Mouse (Mus musculus) heart, adult 2 months (tissue): ENCODE measurements around the gene Pheta2. TPM values are rescaled to one million over a fixed set of nuclear protein-coding genes. Genes with fewer than 3 reads are reported as not detected.

Experiments
- DNase-seq, 2 experiments: peaks; one replicate each; pipeline ENCODE4 v3.0.0; 2021
- H3K27ac ChIP-seq: fragments of 200-600 bp; 2 replicates; pipeline ENCODE4 v1.8.1; 2022
- H3K27me3 ChIP-seq: fragments of 200-500 bp; 2 replicates; pipeline ENCODE4 v1.6.1; 2012; ENCODE audit warnings: mild to moderate bottlenecking, low read length, inconsistent platforms, mixed read lengths; ENCODE audit not compliant: control insufficient read depth, insufficient read depth
- H3K36me3 ChIP-seq: fragments of 200-500 bp; 2 replicates; pipeline ENCODE4 v1.6.1; 2012; ENCODE audit warnings: low read length, inconsistent platforms; ENCODE audit not compliant: control insufficient read depth, insufficient read depth
- H3K4me1 ChIP-seq: fragments of 200-500 bp; 2 replicates; pipeline ENCODE4 v1.6.1; 2011; ENCODE audit warnings: low read length; ENCODE audit not compliant: control insufficient read depth, insufficient read depth
- H3K4me3 ChIP-seq: fragments of 200-600 bp; 2 replicates; pipeline ENCODE4 v1.8.1; 2022
- H3K79me2 ChIP-seq: fragments of 200-500 bp; replicated peaks from 2 replicates; pipeline ENCODE4 v1.6.1; 2012; ENCODE audit warnings: mild to moderate bottlenecking, inconsistent platforms, low read length, moderate library complexity, mixed read lengths; ENCODE audit not compliant: control insufficient read depth, insufficient read depth
- H3K9ac ChIP-seq: fragments of 200-500 bp; 2 replicates; pipeline ENCODE4 v1.6.1; 2012; ENCODE audit warnings: low read depth, mild to moderate bottlenecking, control low read depth, inconsistent platforms, low read length, mixed read lengths
- CTCF ChIP-seq: fragments of 200-600 bp; IDR thresholded peaks from 2 replicates; pipeline ENCODE4 v1.8.1; 2022; ENCODE audit warnings: antibody characterized with exemption, mild to moderate bottlenecking, moderate library complexity
- EP300 ChIP-seq: fragments of 200-500 bp; IDR thresholded peaks from 2 replicates; pipeline ENCODE4 v1.6.1; 2011; ENCODE audit warnings: low read depth, low read length, control low read depth; ENCODE audit not compliant: insufficient read depth
- POLR2A ChIP-seq: fragments of 200-500 bp; IDR thresholded peaks from 2 replicates; pipeline ENCODE4 v1.6.1; 2011; ENCODE audit warnings: mild to moderate bottlenecking, low read depth, low read length, control low read depth; ENCODE audit not compliant: insufficient read depth
- WGBS: fragments of 180-500 bp; shearing (Covaris S2); methylation state at CpG from one replicate; pipeline ENCODE4 v1.1.7; 2018; 5-methylcytosine and 5-hydroxymethylcytosine counted together
- intact Hi-C: fragments of 180-260 bp; cut with DNase I; formaldehyde crosslinking; loops from one replicate; pipeline ENCODE4 v1.15.1; 2025
- polyA plus RNA-seq: library from polyadenylated mRNA; depleted of rRNA; stranded (reverse); fragments of >200 nt; gene quantifications from 2 replicates; pipeline ENCODE4 v1.2.3, GENCODE M21; 2012
- total RNA-seq, 2 experiments: library from RNA; stranded (reverse); gene quantifications; 2 replicates each; pipeline ENCODE4 v1.2.3; 2021

The Pheta2 gene
- total and polyA plus RNA-seq, 3 experiments, result 0.70 to 1.2 (median 0.76) TPM

DNA sequence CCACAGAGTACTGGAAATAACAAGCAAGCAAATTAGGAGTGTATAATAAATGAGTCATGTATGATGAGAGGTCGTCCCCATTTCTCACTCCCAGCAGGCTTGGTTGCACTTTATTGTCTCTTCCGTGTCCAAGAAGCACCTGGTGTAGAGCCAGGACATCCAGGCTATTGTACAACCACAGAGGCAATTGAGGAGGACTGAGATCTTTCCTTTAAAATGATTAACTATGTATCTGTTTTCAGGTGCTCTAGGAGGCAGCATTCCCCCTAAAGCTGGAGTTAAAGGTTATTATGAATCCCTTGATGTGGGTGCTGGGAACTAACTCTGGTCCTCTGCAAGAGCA lies 10.2 kb downstream of the Pheta2 start:
- Histone ChIP-seq H3K4me1 (peaks cover 19% of the 10 kb centered on the region), H3K9ac (no peak overlapping the region)
- TF ChIP-seq CTCF (no peak), POLR2A (no peak), EP300 (no peak)

DNA sequence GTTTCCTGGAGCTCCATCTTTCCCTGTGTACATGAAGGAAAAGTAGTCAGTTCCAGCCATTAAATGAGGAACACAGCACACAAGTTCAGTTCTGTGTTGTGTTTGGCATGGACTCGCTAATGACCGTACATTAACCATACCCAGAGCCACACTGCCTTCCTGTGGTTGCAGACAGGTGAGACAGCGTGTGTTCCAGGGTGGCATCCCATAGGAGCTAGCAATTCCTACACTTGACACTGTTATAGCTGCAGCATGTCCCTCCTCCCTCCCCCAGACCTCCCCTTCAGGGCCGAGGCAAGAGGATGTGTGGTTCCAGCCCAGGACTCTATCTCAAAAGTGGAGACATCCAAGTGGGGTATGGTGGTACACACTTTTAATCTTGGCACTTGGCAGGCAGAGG lies 11.6 kb downstream of the Pheta2 start:
- no peak overlapping the region for H3K27ac ChIP-seq
- peaks cover 20% of the 10 kb centered on the region for H3K4me1 ChIP-seq
- TF ChIP-seq POLR2A (0 out of 2 replicates have a peak, but pooled peaks have one; percentile 30), CTCF (no peak), EP300 (no peak)
- DNase-seq, result no peak
- no peak overlapping the region for H3K4me3 ChIP-seq
- H3K79me2 ChIP-seq, result peaks cover 8% of the 10 kb centered on the region
- H3K36me3 ChIP-seq, result peaks cover 7% of the 10 kb centered on the region
- H3K9ac ChIP-seq, result no peak overlapping the region
- H3K27me3 ChIP-seq, result no peaks in the 10 kb centered on the region
- 77% methylated on average over 4 of the region's 4 CpGs for WGBS
- intact Hi-C loops, result no loop called here

More for the DNA sequence above, 10.2 kb downstream of the Pheta2 start:
- Histone ChIP-seq H3K27ac (no peak overlapping the region), H3K79me2 (peaks cover 8% of the 10 kb centered on the region), H3K27me3 (no peaks in the 10 kb centered on the region), H3K36me3 (peaks cover 7% of the 10 kb centered on the region), H3K4me3 (no peak overlapping the region)
- DNase-seq, result no peak
- intact Hi-C loops, result loop anchor here (5.0 kb wide), 1 partner anchor 202 kb away; the partner anchor contains the start of gene Srebf2
- WGBS, result 80% methylated on average over 2 of the region's 2 CpGs

DNA sequence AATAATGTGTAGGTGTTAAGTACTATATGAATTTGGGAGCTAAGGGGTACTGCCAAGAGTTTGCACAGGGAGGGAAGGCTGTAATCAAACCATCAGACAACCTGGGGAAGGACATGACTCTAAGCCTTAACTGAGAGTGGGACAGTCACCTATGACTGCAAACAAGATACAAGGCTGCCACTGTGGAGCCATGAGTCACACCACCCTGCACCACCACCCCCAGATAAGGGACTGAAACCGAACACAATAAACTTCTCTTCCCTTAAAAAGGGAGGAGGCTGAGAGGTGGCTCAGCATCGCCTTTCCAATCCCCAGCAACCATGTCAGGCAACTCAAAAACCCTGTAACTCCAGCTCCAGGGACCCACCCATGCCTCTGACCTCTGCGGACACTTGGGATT lies 12.7 kb downstream of the Pheta2 start:
- Histone ChIP-seq H3K79me2 (peaks cover 8% of the 10 kb centered on the region), H3K27me3 (no peaks in the 10 kb centered on the region), H3K27ac (no peak overlapping the region), H3K36me3 (peaks cover 7% of the 10 kb centered on the region), H3K4me1 (peaks cover 20% of the 10 kb centered on the region), H3K4me3 (no peak overlapping the region), H3K9ac (no peak overlapping the region)
- DNase-seq, result no peak
- no peak for TF ChIP-seq CTCF
- TF ChIP-seq POLR2A, result no peak
- TF ChIP-seq EP300, result no peak
- 31% methylated on average over 3 of the region's 3 CpGs for WGBS
- intact Hi-C loops, result no loop called here

- no peak for TF ChIP-seq POLR2A
- TF ChIP-seq CTCF, result no peak
- no peak for TF ChIP-seq EP300
- no peaks in the 10 kb centered on the region; the same call in none of the 2 replicates for H3K36me3 ChIP-seq
- H3K27ac ChIP-seq, result peak overlapping the region; percentile 99
- peaks cover 10% of the 10 kb centered on the region for H3K4me1 ChIP-seq
- DNase-seq, result no peak
- intact Hi-C loops, result no loop called here
- H3K79me2 ChIP-seq, result peaks cover 3% of the 10 kb centered on the region; the same call in 1 of the 2 replicates
- WGBS, result 12% methylated on average over 14 of the region's 14 CpGs
- H3K9ac ChIP-seq, result peak overlapping the region; percentile 89
- peak overlapping the region; percentile 82 for H3K4me3 ChIP-seq
- H3K27me3 ChIP-seq, result no peaks in the 10 kb centered on the region
These were observed 14.5 kb downstream of the Pheta2 start for GRCm38 (mm10) chr15:82353078-82353744.

GRCm38 (mm10) chr15:82353745-82354113 lies 15.0 kb downstream of the Pheta2 start:
- DNase-seq, result no peak
- no peaks in the 10 kb centered on the region for H3K27me3 ChIP-seq
- H3K79me2 ChIP-seq, result peaks cover 3% of the 10 kb centered on the region; the same call in 1 of the 2 replicates
- peak overlapping the region; percentile 82 for H3K4me3 ChIP-seq
- H3K4me1 ChIP-seq, result peaks cover 14% of the 10 kb centered on the region
- under 1% methylated on average over 23 of the region's 23 CpGs for WGBS
- H3K27ac ChIP-seq, result peak overlapping the region; percentile 99
- no peaks in the 10 kb centered on the region; the same call in none of the 2 replicates for H3K36me3 ChIP-seq
- intact Hi-C loops, result loop anchor here (2.0 kb wide), 1 partner anchor 63 kb away; no protein-coding TSS in a partner anchor
- peak overlapping the region; percentile 89 for H3K9ac ChIP-seq
- TF ChIP-seq EP300 (no peak), POLR2A (no peak), CTCF (no peak)

- TF ChIP-seq EP300 (peak; percentile 85), CTCF (peak; percentile 97), POLR2A (peak; percentile 94)
- Histone ChIP-seq H3K4me1 (peaks cover 18% of the 10 kb centered on the region), H3K36me3 (no peaks in the 10 kb centered on the region; the same call in none of the 2 replicates), H3K4me3 (peak within 1 kb of the TSS; percentile 82), H3K79me2 (peaks cover 3% of the 10 kb centered on the region; the same call in 1 of the 2 replicates), H3K27ac (peak within 1 kb of the TSS; percentile 99), H3K27me3 (no peaks in the 10 kb centered on the region), H3K9ac (peak within 1 kb of the TSS; percentile 89)
- DNase-seq, result peak; percentile 97 to 98
- intact Hi-C loops, result loop anchor here (2.0 kb wide), 1 partner anchor 62 kb away; no protein-coding TSS in a partner anchor
- WGBS, result 1% methylated on average over 57 of the region's 57 CpGs
These were observed 15.6 kb downstream of the Pheta2 start, which contains the start of gene Ndufa6 for GRCm38 (mm10) chr15:82354126-82354945. Ndufa6 (minus strand) TSS chr15:82354322.
